Mouse (Mus musculus) granulocyte monocyte progenitor cell, adult 5-6 weeks (primary cell): ENCODE data around the gene Adam23. TPM values are rescaled to one million over a fixed set of nuclear protein-coding genes. Genes with fewer than 3 reads are reported as not detected.

ENCODE experiments used
- ATAC-seq: replicated peaks from 2 replicates; pipeline ENCODE4 v1.8.0; 2016; ENCODE audit warnings: mild to moderate bottlenecking, moderate TSS enrichment, inconsistent platforms; ENCODE audit not compliant: poor library complexity, severe bottlenecking
- total RNA-seq, 2 experiments: library from RNA; stranded (forward) in 1 of 2; stranded (reverse) in 1 of 2; fragments of 200-712, 200-1000 nt in 1 of 2; fragments of >200 nt in 1 of 2; fragmentation: Nextera tagmentation in 1 of 2; gene quantifications; 2 replicates each; pipeline ENCODE4 v1.2.3; 2014 to 2017

The Adam23 gene
- total RNA-seq, 2 experiments from 2014 or later, result not detected

DNA sequence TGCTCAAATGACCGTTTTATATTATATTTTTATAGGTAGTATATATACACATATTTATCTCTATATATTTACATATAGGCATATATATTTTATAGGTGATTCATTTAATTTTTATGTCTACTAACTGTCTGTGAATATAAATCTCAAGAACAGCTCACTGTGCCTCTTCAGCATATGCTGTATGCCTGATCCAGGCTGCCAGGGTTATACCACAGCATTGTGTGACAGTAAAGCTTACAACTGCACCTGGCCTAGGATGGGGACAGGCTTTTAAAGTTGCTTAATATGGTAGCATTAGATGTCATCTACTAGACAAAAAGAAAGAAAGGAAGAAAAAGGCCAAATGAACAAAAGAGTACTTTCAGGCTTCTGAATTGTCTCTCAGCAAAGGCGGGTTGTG lies 27.6 kb downstream of the Adam23 start:
- ATAC-seq, result no peak

DNA sequence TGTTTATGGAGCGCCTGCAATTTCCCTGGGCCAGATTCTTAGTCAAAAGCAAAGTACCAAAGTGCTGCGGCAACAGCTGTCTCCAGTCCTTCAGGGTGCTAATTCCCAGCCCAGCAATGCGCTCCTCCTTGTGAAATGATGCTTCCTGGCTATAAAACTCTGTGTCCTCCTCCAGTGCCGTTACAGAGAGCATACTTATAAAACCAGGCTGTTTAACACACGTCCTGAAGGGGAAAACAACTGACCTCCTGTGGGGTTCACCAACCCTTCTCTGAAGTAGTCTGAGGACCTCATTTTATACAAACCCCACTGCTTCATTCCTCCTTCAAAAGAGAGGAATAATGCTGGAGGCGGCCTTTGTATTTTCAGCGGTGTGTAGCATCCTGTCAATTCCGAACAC lies 28.0 kb downstream of the Adam23 start:
- no peak for ATAC-seq

DNA sequence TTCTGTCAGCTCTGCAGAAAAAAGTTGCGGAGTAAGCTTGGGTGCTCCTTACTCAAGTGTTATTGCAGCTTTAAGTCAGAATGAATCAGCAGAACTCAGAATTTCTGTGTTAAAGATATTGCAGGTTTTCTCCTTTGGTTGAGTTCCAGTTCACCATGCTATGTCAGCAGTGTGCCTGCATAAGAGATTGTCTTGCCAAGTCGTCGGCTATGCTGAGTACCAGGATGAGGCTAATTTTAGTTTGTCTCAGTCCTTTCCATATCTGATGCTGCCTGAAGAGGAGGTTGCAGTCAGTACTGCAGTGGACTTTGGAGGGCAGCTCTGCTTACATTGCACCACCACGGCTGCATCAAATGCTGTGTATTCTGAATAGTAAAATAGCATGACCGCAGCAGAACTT lies 33.3 kb downstream of the Adam23 start:
- no peak for ATAC-seq

DNA sequence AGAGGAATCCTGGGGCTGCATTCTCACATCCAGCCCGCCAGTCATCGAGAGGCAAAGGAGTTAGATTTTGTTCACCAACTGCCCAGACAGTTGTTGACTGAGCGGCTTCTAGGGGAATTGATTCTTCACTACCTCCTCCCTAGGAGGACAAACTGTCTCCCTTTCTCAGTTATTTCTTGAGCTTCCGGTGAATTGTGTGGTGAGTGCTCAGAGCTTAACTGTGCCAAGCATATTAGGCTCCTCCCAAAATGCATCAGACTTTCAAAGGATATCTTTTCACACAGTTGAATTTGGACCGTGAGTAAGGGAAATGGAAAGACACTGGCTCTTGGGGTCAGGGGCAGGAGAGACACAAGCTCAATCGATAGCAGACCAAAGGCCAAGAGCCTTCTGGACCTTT lies 39.0 kb downstream of the Adam23 start:
- ATAC-seq, result no peak

DNA sequence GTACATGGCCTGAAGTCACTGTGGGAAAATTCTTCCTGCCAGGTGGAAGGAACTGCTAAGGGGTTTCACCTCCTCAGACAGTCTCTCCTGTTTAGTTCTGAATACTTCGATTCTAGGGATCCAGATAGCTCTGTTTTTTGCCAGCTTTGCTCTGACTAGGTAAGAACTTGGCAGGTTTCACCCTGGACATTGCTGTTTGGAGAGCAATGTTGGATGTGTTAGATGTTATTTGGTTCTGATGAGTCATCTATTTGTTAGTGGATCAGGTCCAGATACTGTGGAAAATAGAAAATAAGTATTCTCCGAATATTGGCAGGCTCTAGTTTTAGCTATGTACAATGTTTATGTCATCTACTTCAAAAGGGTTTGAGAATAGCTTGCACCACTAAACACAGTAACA lies 41.0 kb downstream of the Adam23 start:
- ATAC-seq, result no peak

DNA sequence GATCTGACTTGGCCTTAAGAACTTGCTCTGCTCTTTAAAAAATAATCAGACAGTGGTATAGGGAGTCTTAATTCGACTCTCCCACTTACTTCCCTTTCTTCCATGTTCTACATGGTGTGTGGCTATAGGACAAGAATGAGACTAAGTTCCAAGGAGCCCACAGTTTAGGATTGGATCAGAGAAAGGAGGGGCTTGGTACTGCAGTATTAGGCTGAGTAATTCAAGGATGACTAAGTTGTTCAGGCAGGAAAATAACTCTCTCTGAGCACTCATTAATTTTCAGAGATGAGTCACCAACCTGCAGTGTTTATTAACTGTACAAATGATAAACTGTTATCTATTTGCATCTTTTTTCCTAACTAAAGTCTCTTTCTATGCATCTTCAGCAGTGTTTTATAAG lies 45.3 kb downstream of the Adam23 start:
- ATAC-seq, result no peak

DNA sequence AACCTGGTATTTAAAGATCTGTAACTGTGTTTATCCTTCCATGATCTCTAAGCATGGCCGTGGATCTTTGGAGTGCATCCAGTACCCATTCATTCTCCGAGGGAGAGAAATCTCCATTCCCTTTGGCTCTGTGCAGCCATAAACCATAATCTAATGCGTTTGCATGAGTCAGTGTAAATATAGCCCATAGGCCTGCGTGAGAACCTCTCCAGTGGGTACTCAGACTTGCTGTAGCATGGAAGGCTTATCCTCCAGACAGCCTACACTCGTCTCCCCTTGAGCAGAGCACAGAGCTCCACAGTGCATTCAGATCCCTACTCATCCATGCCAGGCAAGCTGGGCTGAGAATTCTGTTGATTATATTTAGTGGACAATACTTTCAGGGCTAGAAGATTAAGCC lies 47.6 kb downstream of the Adam23 start:
- no peak for ATAC-seq

DNA sequence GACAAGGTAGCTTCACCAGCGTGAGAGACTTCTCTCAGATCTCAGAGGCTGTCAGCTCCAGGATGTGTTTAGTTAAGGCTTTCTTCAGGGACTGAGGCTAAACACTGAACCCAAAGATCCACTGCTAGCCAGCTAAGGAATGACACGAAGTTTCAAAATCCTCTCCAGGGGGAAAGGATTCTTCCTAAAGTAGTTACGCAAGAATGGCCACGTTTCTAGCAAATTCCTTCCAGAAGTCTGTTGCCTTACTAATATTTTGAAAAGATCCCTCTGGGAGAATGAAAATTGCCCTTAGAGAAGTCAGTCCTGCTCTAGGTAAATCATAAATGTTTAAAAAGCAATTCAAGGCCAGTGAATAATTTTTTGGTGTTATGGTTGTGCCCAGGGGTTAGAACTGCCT lies 61.7 kb downstream of the Adam23 start:
- no peak for ATAC-seq

DNA sequence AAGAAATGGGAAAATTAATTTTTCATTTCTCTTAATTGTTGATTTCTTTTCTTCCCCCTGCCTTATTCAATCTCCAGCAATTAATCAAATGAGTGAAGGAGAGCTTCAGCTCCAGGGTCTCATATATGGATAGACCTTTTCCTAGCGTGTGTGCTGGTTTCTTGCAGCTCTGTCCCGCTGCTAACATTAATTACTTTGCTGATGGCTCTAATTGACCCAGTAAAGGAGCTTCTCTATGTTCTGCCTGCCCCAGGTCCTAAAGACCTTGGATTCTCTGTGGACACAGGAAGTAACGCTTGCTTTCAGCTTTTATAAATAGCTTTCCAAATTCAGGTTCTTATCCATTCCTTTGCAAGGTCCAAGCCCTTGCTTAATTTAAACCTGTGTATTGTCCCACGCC lies 63.1 kb downstream of the Adam23 start:
- no peak for ATAC-seq

DNA sequence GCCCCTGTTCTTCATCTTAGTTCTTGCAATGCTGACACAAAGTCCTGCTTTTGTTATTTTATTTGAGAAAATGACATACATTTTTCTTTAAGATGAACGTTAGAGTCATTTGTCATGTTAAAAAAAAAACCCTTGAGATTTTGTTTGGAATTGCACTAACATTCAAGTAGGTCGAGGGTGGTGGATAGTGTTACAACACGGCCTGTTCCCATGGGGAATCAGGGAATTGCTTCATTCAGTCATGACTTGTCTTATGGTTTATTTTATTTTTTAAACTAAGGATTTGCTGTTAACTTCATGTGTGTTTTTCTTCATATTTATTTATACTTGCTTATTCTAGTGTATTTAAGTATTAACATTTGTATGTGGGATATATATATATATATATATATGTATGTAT lies 65.7 kb downstream of the Adam23 start:
- ATAC-seq, result no peak

DNA sequence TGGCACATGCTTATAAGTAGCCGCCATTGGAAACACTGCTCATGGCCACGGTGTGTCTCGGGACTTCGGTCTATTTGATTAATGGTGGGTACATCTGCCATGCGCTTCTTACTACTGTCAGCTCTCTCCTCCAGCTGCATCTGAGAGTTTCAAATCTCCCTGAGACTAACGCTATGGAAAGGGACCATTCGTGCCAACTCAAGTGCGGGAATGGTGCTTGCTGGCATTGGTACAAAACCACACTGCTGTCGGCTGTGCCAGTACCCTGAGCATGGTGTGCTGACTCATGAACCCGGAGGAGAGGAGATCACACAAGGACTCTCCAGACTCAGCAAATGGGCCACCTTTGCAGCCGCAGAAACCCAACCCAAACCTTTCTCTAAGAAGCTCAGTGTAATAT lies 72.1 kb downstream of the Adam23 start:
- no peak for ATAC-seq

DNA sequence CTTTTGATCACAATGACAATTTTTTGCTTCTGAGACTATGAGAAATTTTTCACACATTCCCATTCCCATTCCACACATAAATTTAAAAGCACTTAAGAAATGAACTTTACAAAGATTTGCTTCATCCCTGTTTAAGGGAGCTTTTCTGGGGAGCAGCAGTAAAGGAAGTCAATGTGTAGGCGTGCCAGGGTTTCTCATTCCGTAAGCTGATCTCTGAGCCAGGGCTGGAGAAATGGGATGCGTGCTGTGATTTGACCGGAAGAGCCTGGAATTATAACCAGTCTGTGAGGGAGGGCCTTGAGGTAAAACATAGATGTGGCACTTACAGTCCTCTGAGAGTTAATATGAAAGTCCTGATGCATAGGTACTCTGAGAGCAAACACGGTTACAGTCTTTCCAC lies 73.1 kb downstream of the Adam23 start:
- no peak for ATAC-seq

DNA sequence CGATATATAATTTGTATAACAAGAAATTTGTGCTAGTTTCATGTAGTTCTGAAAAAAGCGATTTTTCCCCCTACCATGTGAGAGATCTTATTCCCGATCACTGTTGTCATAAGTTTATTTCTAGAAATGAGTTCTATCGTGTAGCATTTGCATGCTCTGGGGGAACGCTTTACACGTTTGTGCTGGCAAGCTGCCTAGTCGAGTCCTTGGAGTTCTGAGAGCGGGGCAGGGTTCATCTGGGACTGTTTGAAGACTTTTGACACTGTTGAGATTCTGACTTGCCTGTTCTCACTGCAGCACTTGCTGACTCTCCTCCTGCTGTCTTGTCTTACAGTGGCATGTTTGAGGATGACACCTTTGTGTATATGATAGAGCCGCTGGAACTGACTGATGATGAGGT lies 84.2 kb downstream of the Adam23 start:
- no peak for ATAC-seq

DNA sequence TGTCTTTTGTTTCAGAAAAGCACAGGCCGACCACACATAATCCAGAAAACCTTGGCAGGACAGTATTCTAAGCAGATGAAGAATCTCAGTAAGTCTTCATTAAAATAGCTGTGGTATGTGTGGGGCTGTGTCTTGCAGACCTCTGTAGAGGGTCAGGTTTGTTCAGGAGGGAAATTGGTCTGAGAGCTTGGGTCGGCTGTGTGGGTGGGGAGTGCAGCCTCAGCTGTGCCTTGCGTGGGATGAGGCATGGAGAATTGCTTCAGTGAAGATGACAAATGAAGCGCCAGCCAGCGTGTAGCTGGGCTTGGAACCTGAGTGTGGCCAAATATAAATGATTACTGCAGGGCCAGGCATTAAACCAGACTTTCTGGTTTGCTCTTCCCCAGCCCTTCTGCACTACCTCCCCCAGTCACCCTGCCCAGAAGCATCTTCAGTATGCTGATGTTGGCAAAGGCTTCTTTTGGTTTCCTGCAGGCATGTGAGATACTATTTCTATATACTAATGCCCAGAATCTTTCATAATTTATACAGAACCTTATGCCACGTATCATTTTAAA lies 88.7 kb downstream of the Adam23 start:
- ATAC-seq, result no peak

DNA sequence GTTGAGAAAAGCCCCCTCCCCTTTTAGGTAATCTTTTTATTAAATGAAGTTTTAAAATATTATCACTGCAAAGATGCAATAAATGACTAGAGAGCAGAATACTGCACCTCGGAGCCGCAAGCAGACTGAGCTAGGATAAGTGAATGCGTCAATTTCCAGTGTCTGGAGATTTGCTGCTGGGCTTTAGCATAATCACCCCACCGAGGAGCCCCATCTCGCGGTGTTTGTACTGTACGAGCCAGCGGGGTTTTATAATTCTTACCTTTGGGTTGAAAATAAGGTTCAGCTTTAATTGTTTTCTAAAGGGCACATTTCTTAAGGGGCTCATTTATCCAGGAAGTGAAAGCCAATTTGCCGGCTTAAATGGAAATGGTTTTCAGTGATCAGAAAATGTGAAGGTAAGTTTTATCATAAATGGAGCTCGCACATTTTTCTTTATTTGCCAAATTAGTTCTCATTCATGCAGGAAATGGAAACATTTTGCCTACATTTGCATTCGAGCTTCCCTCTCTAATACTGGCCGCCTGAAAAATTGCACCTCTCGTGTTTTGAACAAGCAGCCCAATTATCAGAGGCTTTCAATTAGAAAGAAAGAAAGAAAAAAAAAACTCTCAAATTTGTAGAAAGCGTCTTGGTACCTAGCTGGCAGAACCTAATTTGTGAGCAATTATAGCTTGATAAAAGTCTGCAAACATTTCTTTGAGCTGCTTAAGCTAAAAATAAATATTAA lies 94.4 kb downstream of the Adam23 start:
- no peak for ATAC-seq

DNA sequence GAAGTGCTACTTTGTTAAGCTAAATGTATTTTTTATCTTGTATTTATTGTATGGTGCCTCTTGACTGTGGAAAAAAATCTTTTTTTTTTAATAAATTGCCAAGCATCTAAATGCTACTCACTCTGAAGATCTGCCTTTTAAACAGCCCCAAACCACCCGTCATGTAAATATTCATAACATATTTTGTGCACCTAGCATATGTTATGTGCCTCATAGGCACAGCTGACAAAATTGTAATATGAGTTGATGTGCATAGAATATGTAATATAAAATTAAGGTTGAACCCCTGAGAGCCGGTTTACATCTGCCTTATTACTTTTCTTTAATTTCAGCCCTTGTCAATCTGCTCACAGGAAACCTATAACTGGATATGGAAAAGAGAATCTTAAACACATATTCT lies 98.4 kb downstream of the Adam23 start:
- ATAC-seq, result no peak

DNA sequence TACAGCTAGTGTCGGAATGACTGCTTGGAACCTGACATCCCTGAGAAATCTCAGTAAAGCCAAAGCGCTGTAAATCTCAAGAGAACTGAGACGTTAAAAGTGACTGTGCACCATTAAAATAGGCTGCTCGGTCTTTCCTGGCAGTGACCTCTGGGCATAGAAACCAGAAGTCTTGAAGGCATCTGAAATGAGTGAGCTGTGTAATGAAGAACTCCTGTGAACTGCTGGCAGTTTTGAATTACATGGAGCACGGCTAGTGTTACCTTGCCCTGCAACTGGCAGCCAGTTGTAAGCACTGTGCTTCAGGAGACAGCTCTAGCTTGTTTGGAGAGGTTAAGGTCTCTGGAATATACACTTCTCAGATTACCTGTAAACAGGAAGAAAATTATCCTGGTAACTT lies 107.3 kb downstream of the Adam23 start:
- ATAC-seq, result no peak

DNA sequence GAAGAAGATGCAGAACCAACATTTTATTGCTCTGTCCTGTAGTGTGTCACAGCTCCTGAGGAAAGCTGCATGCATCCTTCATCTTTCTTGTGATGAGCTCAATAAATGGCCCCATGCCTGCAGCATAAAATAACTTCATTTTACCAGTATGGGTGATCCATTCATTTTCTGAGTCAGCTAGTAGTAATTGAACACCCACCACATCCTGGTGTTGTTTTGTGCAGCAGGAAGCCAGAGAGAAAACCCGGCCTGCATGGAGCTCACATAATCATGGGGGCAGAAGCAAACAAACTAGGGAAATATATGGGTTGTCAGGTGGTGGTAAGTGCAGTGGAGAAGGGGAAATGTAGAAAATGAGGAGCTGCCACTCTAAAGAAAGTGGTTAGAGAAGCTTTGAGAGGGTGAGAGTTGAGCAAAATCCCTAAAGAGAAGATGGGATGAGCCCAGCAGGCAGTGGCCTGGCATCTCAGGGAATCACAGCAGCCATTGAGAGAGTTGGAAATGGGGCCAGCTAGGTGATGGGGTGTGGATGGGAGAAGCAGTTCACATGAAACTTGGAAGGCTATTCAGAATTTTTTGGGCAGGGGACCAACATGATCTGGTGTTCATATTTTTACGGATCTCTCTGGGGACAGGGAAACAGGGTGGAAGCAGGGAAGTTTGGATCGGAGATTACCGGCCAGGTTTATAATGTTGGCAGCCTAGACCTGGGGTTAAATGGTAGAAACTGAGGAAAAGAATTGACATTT lies 116.3 kb downstream of the Adam23 start:
- no peak for ATAC-seq

DNA sequence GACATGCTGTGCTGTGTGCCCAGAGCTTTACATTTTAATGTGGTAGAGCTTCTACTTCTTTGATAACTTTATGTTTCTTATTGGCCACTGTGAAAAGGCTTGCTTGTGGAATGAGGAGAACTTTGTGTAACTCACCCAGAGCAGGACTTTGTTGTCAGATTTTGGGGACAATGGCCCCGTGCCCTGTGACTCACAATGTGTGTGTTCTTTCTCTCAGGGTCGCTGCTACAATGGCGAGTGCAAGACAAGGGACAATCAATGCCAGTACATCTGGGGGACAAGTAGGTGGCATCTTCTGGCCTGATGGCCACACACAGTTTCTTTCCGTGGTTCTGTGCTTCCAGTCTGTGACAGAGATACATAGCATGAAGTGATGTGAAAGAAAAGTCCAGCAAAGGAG lies 118.2 kb downstream of the Adam23 start:
- no peak for ATAC-seq

DNA sequence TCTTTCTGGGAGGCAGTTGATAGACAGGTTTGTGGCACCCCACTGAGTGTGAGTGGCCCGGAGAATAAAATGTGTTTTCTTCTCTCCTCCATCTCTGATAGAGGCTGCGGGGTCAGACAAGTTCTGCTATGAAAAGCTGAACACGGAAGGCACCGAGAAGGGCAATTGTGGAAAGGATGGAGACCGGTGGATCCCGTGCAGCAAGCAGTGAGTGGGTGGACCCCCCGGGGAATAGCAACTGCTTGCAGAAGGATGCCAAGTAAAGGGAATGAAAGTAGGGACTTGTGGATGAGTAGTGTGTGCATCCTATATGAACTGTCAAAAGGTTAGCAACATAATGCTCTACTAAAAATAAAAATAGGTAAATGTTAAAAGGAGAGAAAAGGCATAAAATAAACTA lies 120.8 kb downstream of the Adam23 start:
- ATAC-seq, result no peak

DNA sequence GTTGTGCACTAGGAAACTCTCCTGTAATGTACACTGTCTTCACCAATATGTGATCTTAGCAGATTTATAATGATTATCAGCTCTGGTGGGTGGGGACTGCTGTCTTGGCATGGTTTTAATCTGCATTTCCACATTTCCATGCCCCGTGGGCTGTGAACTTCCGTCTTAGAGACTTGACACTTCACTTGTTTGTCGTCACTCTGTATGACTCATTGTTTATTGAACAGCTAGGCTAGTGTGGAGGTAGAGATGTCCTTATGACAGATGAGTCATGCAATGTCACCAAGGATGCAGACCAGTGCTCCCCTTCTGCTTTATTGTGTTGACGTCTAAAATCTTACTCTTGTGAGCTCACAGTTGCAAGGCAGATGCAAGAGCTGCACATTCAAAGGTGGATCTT lies 121.3 kb downstream of the Adam23 start:
- no peak for ATAC-seq

DNA sequence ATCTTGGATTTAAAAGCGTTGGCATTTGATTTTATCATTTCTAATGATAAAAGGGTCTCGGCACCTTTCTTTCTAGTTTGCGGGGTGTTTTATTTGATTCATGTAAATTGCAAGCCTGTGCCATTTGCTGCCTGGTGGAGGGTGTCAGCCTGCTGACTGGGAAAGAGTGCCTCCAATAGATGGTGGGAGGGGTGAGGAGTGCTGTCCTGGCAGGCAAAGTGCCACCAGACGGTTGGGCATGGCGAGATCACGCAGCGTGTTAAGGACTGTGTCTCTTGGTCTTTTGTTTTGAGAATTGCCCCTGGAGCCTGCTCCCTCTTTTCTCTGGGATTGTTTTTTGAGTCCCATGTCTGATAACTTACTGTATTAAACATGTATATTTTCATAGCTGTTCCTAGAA lies 126.5 kb downstream of the Adam23 start:
- no peak for ATAC-seq
